Mouse (Mus musculus) adrenal gland, postnatal 36 days (tissue): ENCODE measurements at regions not wholly inside any gene's neighbourhood (a gene's known extent, or its start where the extent isn't known, plus 50 kb on each side); places are given as distances from the start of the nearest gene placed in this dataset.

Source experiments
- DNase-seq, 2 experiments: peaks; one replicate each; pipeline ENCODE4 v3.0.0; 2021; ENCODE audit warnings: mixed read lengths in 1 of 2

DNA sequence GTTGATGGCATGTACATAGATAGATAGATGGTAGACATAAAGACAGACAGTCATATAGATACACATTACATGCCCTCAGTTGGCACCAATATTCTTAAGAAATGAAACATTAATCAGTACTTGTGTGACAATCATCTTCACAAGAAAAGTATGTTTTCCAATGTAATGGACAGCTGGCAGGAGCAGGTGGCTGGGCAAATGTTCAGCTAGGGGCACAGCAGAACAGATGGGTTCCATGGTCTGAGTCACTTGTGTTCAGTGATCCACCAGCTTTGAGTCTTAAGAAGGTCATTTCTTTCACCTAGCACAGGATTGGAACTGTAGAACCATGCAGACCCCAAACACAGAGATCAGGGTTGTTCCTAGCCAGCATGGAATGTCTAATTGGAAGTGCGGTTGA is 2631.2 kb upstream of the 5930422O12Rik start:
- DNase-seq = no peak

DNA sequence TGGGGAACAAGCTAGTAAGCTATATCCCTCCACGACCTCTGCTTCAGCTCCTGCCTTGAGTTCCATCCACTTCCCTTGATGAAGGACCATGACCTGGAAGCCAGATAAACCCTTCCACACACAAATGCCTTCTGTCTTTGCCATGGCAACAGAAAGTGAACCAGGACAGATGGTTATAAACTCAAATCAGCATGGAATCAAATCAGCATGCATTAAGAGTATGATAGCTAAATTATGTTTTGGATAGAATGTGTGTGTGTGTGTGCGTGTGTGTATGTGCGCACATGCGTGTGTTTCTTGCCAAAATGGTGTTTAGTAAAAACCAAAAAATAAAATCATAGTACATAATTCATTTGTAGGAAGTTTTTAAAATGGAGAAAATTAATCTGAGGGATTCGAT is 2611.5 kb upstream of the 5930422O12Rik start:
- DNase-seq = no peak

DNA sequence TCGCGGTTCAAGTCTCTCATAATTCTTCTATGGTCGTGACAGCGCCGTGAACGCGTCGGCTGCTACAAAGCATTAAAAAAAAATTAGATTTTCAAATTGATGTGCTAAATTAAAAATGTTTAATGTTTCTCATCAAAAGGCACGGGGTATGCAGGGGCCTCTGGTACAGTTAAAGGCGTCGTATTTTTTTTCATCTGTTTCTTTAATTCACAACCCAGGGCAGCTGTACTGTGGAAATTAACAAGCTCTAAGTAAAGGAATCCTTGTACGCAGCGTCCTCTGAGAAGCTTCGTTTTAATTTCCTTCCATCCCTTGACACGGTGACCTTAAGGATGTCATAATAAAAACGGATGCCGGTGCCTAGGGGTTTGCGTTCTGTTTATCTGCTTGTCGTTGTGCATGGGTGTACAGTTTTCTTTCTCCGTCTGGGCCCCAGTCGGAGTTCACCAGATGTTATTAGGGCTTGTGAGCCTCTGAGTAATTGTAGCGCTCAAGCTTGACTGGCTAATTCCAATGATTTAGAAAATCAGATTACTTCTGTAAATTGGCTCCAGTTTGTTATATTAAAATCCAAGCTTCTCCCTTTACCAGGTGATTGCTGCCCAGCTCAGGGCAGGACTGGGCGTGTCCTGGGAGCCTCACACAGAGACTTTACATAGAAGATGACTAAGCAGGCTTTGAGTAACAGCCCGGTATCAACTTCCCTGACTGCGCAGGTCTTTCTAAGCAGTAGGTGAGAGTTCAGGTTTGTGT is 2605.5 kb upstream of the 5930422O12Rik start:
- no peak for DNase-seq

GRCm38 (mm10) chr8:30823588-30823938 is 2604.9 kb upstream of the 5930422O12Rik start:
- DNase-seq = no peak

DNA sequence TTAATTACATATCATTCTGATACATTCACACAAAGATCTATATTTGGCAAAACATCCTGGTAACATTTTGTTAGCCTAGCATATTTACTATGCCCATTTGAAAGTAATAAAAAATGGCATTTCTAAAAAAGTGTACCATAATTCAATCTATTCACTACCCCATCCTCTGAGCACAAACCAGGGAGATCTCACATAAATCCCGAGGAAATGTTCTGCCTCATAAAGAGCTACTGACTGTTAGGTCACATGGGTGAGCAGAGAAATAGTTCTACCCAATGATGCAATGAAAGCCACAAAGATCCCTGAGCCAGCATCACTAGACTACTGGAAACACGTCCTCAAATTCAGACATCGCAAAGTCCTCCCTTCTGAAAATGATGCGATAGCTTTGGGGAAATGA is 2602.5 kb upstream of the 5930422O12Rik start:
- no peak for DNase-seq

GRCm38 (mm10) chr8:30838056-30838455 is 2590.5 kb upstream of the 5930422O12Rik start:
- DNase-seq = no peak

- DNase-seq = peak; percentile 67 to 71
Measured at GRCm38 (mm10) chr8:30840064-30840463, 2588.4 kb upstream of the 5930422O12Rik start.

- no peak for DNase-seq
Measured at GRCm38 (mm10) chr8:30863017-30863416, 2565.5 kb upstream of the 5930422O12Rik start.

GRCm38 (mm10) chr8:30906044-30906695 is 2522.3 kb upstream of the 5930422O12Rik start:
- DNase-seq = no peak

GRCm38 (mm10) chr8:30913664-30914063 is 2514.8 kb upstream of the 5930422O12Rik start:
- DNase-seq = peak; percentile 32 to 33

DNA sequence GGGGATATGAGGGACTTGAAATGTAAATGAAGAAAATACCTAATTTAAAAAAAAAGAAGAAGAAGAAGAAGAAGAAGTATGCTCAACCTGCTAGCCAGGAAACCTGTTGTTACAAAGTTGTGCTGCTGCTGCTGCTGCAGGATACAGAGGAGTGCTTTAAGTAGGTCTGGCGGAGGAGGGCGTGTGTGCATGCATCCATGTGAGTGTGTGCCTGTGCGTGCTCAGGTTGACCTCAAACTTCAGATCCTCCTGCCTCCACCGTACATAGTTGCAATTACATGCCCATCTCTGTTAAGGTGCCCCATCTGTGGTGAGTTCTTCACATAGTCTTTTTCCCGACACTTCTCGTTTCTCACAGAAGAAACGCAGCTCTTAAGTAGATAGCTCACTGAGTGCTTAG is 2513.4 kb upstream of the 5930422O12Rik start:
- no peak for DNase-seq

DNA sequence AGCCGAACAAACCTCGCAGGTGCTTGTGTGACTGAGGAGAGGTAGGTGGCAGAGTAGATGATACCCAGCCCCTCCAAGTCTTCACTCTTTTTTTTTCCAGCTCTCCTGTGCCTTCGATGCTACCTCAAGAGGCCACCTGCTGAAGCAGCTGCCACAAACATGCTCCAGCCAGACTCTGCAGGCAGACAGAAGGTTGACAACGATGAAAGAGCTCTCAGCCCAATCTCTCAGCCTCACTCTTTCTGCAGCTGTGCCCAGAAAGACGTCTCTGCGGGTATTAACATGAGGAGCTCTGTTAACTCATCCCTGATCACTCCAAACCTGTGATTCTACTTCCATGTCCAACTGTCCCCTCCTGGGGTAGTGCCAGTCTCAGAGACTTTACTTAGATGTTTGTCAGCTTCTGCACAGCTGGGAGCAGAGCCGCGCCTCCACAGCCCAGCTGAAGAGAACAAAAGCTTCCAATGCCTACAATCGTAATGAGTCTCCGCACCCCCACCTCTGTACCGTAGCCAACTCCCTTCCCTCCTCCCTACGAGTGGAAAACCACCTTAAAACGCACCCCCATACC is 2512.8 kb upstream of the 5930422O12Rik start:
- peak in 1 of 2 experiments; percentile 16 for DNase-seq

DNA sequence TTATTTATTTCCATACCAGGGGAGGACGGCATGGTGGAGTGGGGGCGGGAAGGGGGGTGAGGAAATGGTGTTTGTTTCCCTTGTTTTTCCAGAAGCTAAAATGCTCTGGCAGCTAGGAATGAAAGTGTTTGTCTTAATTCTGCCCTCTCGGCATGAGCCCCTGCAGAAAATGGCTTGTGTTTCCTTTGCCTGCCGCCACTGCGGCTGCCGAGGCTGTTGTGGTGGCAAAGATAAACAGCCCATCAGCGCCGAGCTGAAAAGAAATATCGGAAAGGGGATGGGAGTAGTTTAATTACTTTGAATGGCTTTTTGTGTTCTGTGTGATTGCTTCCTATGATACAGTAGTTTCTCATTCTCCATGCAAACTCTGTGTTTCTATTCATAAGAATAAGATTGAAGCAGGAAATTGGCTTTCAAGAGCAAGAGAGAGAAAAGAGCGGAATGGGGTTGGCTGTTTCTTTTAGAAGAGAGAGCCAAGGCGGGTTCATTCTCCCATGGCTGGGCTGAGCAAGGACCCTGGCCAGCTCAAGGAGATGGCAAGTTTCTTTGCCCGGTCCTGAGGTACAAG is 2512.2 kb upstream of the 5930422O12Rik start:
- peak; percentile 1 to 8 for DNase-seq

DNA sequence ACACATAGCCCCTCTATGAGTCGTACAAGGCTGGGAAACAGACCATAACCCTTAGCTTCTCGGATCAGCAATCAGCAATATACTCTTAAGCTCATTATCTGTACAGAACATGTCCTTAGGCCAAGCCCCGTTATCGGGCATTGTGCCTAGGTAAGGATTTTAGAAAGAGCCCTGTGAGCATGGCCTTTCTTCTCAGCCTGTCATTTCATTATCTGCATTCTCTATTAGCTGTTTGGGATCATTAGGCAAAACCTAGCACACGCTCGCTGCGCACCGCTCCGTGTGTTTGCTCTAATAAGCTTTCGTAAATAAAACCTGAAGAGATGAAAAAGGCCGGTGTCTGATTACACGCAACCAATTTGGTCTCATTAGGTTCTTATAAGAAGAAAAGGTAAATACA is 2507.1 kb upstream of the 5930422O12Rik start:
- DNase-seq = no peak

DNA sequence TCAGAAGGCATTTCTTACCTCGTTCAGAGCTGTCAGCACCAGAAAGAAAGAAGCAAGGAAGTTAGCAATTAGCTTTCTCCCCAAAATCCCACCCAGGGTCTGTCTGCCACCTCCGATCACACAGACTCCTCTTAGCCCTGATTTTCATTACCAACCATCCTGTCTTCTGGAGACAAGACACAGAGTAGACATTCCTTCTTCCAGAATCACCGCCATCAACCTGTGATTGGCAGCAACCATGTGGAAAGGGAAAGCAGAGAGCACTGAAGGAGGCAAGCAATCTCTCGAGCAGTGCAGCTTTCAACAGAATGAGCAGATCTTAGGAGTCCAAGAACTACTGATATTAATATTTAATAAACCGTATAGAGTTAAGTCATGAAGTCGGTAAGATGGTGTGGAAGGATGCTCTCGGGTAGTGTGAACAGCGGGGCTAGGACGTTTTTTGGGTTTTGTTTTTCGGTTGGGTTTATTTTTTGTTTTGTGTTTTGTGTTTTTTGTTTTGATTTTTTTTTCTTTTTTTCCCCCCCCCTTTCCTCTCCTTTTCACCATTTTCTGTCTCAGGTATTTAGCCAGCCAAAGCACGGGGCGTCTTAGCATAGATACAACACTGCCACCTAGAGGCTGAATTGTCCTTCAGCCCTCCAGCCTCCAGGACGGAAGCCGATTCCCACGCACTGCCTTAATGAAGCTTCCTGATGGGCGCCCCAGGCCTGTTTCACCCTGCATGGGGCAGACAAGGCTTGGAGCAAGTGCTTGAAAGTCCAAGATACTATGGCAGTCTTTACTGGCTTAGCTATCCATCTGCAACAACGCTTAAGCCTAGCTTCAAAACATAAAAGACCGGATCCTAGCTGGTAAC is 2505.0 kb upstream of the 5930422O12Rik start:
- DNase-seq = peak; percentile 57 to 72

DNA sequence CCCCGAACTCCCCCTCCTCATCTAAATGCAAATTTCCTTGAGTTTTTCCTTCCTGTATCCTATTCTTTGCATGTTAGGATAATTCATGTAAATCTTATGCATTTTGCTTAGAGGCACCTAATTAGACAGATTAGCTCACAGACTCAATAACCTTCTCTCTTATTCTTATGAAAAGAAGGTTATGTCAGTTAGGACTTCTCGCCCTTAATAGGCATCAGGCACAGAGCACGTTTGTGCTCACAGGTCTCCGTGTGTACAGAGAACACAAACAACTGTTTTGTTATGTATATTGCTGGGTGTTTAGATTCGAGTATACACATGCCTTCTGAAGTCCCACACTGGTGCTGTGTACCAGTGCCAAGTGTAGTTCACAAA is 2504.4 kb upstream of the 5930422O12Rik start:
- no peak for DNase-seq

GRCm38 (mm10) chr8:30924656-30925055 is 2503.9 kb upstream of the 5930422O12Rik start:
- no peak for DNase-seq

- DNase-seq = no peak
Measured at GRCm38 (mm10) chr8:30937449-30938075, 2490.9 kb upstream of the 5930422O12Rik start.

DNA sequence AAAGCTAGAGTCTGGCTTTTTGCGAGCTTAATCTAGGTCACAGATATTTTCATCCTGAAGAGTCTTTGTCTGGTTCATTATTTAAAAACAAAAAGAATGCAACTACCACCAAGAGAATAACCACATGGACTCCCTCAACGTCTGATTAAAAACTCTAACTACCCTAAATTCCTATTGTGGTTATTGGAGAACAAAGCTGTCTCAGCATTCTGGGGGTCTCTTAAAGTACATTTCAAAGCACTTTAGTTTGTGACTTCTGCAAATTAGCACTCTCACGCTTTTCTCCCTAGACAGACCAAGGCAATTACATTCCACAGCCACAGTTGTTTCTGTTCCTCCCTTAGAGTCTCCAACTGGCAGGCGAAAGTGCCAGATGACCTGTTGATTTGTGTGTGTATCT is 2487.6 kb upstream of the 5930422O12Rik start:
- DNase-seq = no peak

DNA sequence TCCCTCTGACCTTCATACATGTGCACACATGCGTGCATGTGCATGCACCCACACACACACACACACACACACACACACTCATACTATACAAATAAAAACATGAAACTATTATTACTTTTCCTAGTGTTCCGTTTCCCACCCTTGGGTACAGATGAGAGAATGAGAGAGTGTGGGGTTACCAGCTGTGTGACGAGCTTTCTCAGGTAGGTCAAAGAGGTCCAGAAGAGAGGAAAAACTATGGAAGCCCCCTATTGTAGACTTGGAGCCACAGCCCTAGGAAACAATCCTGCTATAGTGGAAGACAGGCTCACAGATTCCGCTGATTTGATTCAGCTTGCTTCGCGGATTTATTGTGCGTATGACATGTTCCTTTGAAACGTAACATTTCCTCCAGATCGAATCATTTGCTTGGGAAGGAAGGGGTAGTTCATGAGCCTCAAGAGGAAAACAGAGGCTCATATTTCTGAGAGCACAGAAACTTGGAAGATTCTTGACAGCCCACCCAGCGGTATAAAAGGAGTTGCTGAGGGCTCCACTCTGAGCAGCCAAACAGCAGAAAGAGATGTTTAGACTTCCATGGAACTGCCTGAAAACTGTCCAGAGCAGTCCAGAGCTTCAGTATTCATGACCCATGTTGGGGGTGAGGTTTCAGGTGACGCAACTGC is 2486.9 kb upstream of the 5930422O12Rik start:
- DNase-seq = no peak
